ENCODE assay signal across 9 mouse cellular contexts in the genomic region with DNA sequence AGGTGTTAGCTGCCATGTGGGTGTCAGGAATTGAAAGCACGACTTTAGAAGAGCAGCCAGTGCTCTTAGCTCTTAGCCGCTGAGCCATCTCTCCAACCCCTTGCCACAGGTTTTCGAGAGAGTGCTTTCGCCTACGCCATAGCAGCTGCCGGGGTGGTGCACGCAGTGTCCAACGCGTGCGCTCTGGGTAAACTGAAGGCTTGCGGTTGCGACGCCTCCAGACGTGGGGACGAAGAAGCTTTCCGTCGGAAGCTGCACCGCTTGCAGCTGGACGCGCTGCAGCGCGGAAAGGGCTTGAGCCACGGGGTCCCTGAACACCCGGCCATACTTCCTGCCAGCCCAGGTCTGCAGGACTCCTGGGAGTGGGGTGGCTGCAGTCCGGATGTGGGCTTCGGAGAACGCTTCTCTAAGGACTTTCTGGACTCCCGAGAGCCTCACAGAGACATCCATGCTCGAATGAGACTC. TPM values are rescaled to one million over a fixed set of nuclear protein-coding genes. Genes with fewer than 3 reads are reported as not detected.
DNase-seq lines count a peak whose midpoint lies in the region; ATAC-seq and TF ChIP-seq lines count a peak whose summit lies in the region.
"Had no signal": no experiment of that assay in that cellular context is flagged by ENCODE, and none has a peak within 500 bp of the region (broad histone marks: within the 10 kb centered on the region; RNA-seq: fewer than 3 reads in every experiment).

No protein-coding gene starts in this region.

- no peak for TF ChIP-seq CTCF in kidney, postnatal 0 days (IDR thresholded peaks at IDR 0.05; ENCODE audit: low read depth)
- TF ChIP-seq CTCF in bone marrow macrophage, adult 2 months (IDR thresholded peaks at IDR 0.05; ENCODE audit: low read depth, low read length) = no peak

- no peak for DNase-seq in kidney, postnatal 0 days (ENCODE audit: low spot score)
- DNase-seq in kidney, postnatal 36 days = no peak
- no peak for DNase-seq in hindbrain, embryonic 14.5 days (ENCODE audit: low spot score)
- DNase-seq in gastrocnemius, adult 18-20 months (ENCODE audit: low spot score) = no peak
- no peak for DNase-seq in adrenal gland, adult (ENCODE audit: inconsistent age in 2 of 2, low spot score in 1 of 2)
- no peak for DNase-seq in cerebellum, postnatal 4 days (ENCODE audit: low spot score in 2 of 2)

- 0 out of 2 replicates have a peak overlapping the region, but pooled peaks have one; percentile 27 for H3K9ac ChIP-seq in kidney, postnatal 0 days (ENCODE audit: low read depth, low read length)
- no peak overlapping the region for H3K9ac ChIP-seq in hindbrain, embryonic 14.5 days
- H3K9ac ChIP-seq in midbrain, embryonic 16.5 days (ENCODE audit: low read depth, low read length) = 0 out of 2 replicates have a peak overlapping the region, but pooled peaks have one; percentile 32

- peak overlapping the region; percentile 38 for H3K4me2 ChIP-seq in kidney, postnatal 0 days (ENCODE audit: low read length)
- peak overlapping the region; percentile 40 for H3K4me2 ChIP-seq in hindbrain, embryonic 14.5 days (replicated peaks)
- peak overlapping the region; percentile 46 for H3K4me2 ChIP-seq in midbrain, embryonic 16.5 days (ENCODE audit: low read length)

- H3K9me3 ChIP-seq in kidney, postnatal 0 days (replicated peaks; ENCODE audit: low read length) = no peaks in the 10 kb centered on the region
- H3K9me3 ChIP-seq in hindbrain, embryonic 14.5 days (ENCODE audit: control insufficient read depth, low read length) = no peaks in the 10 kb centered on the region
- no peaks in the 10 kb centered on the region for H3K9me3 ChIP-seq in midbrain, embryonic 16.5 days (replicated peaks; ENCODE audit: control insufficient read depth, low read length, poor library complexity, severe bottlenecking)

- H3K4me1 ChIP-seq in kidney, postnatal 0 days (replicated peaks; ENCODE audit: insufficient read depth, low read length) = peaks cover 11% of the 10 kb centered on the region
- H3K4me1 ChIP-seq in bone marrow macrophage, adult 2 months (ENCODE audit: control insufficient read depth, insufficient read depth, low read length) = no peaks in the 10 kb centered on the region
- peaks cover 16% of the 10 kb centered on the region; the same call in 1 of the 2 replicates for H3K4me1 ChIP-seq in hindbrain, embryonic 14.5 days (replicated peaks; ENCODE audit: control insufficient read depth, insufficient read depth, low read length)
- H3K4me1 ChIP-seq in midbrain, embryonic 16.5 days (ENCODE audit: control insufficient read depth, insufficient read depth, low read length) = peaks cover 25% of the 10 kb centered on the region

- no peak overlapping the region for H3K27ac ChIP-seq in kidney, postnatal 0 days
- no peak overlapping the region for H3K27ac ChIP-seq in bone marrow macrophage, adult 2 months (ENCODE audit: insufficient read depth, low read depth, low read length)
- no peak overlapping the region for H3K27ac ChIP-seq in hindbrain, embryonic 14.5 days
- no peak overlapping the region for H3K27ac ChIP-seq in midbrain, embryonic 16.5 days (ENCODE audit: low read length)
- H3K27ac ChIP-seq: macrophage had no signal

- H3K27me3 ChIP-seq in kidney, postnatal 0 days (ENCODE audit: insufficient read depth, low read length) = peaks cover 75% of the 10 kb centered on the region
- peaks cover 92% of the 10 kb centered on the region for H3K27me3 ChIP-seq in hindbrain, embryonic 14.5 days (ENCODE audit: control insufficient read depth, insufficient read depth, low read length)
- peaks cover 52% of the 10 kb centered on the region for H3K27me3 ChIP-seq in midbrain, embryonic 16.5 days (ENCODE audit: control insufficient read depth, insufficient read depth, low read depth, low read length)

- no peaks in the 10 kb centered on the region for H3K36me3 ChIP-seq in kidney, postnatal 0 days (ENCODE audit: insufficient read depth, low read length)
- no peaks in the 10 kb centered on the region for H3K36me3 ChIP-seq in hindbrain, embryonic 14.5 days (replicated peaks; ENCODE audit: control insufficient read depth, insufficient read depth)
- H3K36me3 ChIP-seq in midbrain, embryonic 16.5 days (ENCODE audit: control insufficient read depth, insufficient read depth, low read length) = no peaks in the 10 kb centered on the region

- no peak for ATAC-seq in kidney, postnatal 0 days (replicated peaks; ENCODE audit: low FRiP score, low read depth)
- no peak for ATAC-seq in hindbrain, embryonic 14.5 days (ENCODE audit: low FRiP score)
- ATAC-seq in midbrain, embryonic 16.5 days = no peak

- TF ChIP-seq POLR2A in bone marrow macrophage, adult 2 months (IDR thresholded peaks at IDR 0.05; ENCODE audit: borderline replicate concordance, low read depth, low read length) = no peak

- WGBS in kidney, postnatal 0 days = under 1% methylated on average over 29 of the region's 29 CpGs
- WGBS in hindbrain, embryonic 14.5 days = under 1% methylated on average over 29 of the region's 29 CpGs
- WGBS in midbrain, embryonic 16.5 days = under 1% methylated on average over 29 of the region's 29 CpGs

- H3K4me3 ChIP-seq in kidney, postnatal 0 days (replicated peaks; ENCODE audit: low read depth, low read length) = peak overlapping the region; percentile 20; the same call in 1 of the 2 replicates
- H3K4me3 ChIP-seq in bone marrow macrophage, adult 2 months (ENCODE audit: insufficient read depth, low read length) = 0 out of 2 replicates have a peak overlapping the region, but pooled peaks have one; percentile 0
- H3K4me3 ChIP-seq in hindbrain, embryonic 14.5 days (replicated peaks; ENCODE audit: low read length) = peak overlapping the region; percentile 19; the same call in 1 of the 2 replicates
- H3K4me3 ChIP-seq in midbrain, embryonic 16.5 days (ENCODE audit: low read depth, low read length) = peak overlapping the region; percentile 20

RNA-seq across cellular contexts. Expression of a gene that starts 9.1 kb away (rescaled TPM):
- polyA plus RNA-seq in kidney, postnatal 0 days (2015; fragmentation: Nextera tagmentation; extraction: Ambion mirVana) = 0.91 and 1.0 TPM in 2 replicates
- polyA plus RNA-seq in bone marrow macrophage, adult 2 months (2012; ENCODE audit: insufficient read depth, insufficient read length, missing spikeins) = not detected in 2 replicates
- 0.13 and 0.21 TPM in 2 replicates for polyA plus RNA-seq in hindbrain, embryonic 14.5 days (2014; fragmentation: Nextera tagmentation; extraction: Ambion mirVana)
- 0.10 and 0.47 TPM in 2 replicates for polyA plus RNA-seq in midbrain, embryonic 16.5 days (2015; fragmentation: Nextera tagmentation; extraction: Ambion mirVana)
- total RNA-seq in gastrocnemius, adult 18-20 months (2021) = under 1 TPM; 0.11 to 0.14 TPM
- polyA plus RNA-seq: macrophage had no signal

RNA-seq across cellular contexts. Expression of a gene that starts 28.8 kb away (rescaled TPM):
- polyA plus RNA-seq in kidney, postnatal 0 days (2015; fragmentation: Nextera tagmentation; extraction: Ambion mirVana) = 1.9 and 2.2 TPM in 2 replicates
- 0.62 and 1.0 TPM in 2 replicates for polyA plus RNA-seq in bone marrow macrophage, adult 2 months (2012; ENCODE audit: insufficient read depth, insufficient read length, missing spikeins)
- polyA plus RNA-seq in hindbrain, embryonic 14.5 days (2014; fragmentation: Nextera tagmentation; extraction: Ambion mirVana) = 4.4 TPM in 2 replicates
- polyA plus RNA-seq in midbrain, embryonic 16.5 days (2015; fragmentation: Nextera tagmentation; extraction: Ambion mirVana) = 3.6 and 4.2 TPM in 2 replicates
- total RNA-seq in gastrocnemius, adult 18-20 months (2021) = under 1 TPM; 0.45 to 0.50 TPM
- polyA plus RNA-seq: macrophage had no signal

RNA-seq across cellular contexts. Expression of a gene that starts 51.4 kb away (rescaled TPM):
- polyA plus RNA-seq in kidney, postnatal 0 days (2015; fragmentation: Nextera tagmentation; extraction: Ambion mirVana) = 0.07 and 0.27 TPM in 2 replicates
- not detected in 2 replicates for polyA plus RNA-seq in bone marrow macrophage, adult 2 months (2012; ENCODE audit: insufficient read depth, insufficient read length, missing spikeins)
- polyA plus RNA-seq in hindbrain, embryonic 14.5 days (2014; fragmentation: Nextera tagmentation; extraction: Ambion mirVana) = not detected in 2 replicates
- not detected in 2 replicates for polyA plus RNA-seq in midbrain, embryonic 16.5 days (2015; fragmentation: Nextera tagmentation; extraction: Ambion mirVana)
- total RNA-seq in gastrocnemius, adult 18-20 months (2021) = 100 to 1,000 TPM in 1 of 2 experiments, 10 to 100 TPM in 1; 75.0 to 102 TPM
- polyA plus RNA-seq: macrophage had no signal

RNA-seq across cellular contexts. Expression of a gene that starts 54.3 kb away (rescaled TPM):
- polyA plus RNA-seq in kidney, postnatal 0 days (2015; fragmentation: Nextera tagmentation; extraction: Ambion mirVana) = not detected in 2 replicates
- polyA plus RNA-seq in bone marrow macrophage, adult 2 months (2012; ENCODE audit: insufficient read depth, insufficient read length, missing spikeins) = not detected in 2 replicates
- polyA plus RNA-seq in hindbrain, embryonic 14.5 days (2014; fragmentation: Nextera tagmentation; extraction: Ambion mirVana) = 23.3 and 27.4 TPM in 2 replicates
- polyA plus RNA-seq in midbrain, embryonic 16.5 days (2015; fragmentation: Nextera tagmentation; extraction: Ambion mirVana) = 8.1 and 9.7 TPM in 2 replicates
- not detected for total RNA-seq in gastrocnemius, adult 18-20 months (2021)
- polyA plus RNA-seq: macrophage had no signal
